Mouse (Mus musculus): Measurements from ENCODE around the gene Shank2.

DNA sequence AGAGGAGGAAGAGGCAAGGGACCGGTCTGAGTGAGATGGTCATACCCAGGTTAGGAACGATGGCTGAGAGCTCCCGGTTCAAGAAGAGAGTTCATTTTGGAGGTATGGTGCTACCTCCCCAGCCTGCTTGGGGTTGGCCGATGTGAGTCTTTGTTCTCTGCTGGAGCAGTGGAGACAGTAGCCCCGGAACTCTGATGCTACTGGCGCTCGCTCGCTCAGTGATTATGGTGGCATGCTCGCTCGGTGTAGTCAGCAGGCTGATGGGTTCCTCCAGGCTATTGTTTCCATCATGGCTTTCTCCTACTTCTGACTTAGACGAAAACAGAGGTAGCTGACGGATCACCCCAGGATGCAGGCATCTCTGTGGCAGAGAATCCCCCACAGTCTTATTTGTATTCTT, 237.3 kb downstream of the Shank2 start:
- TF ChIP-seq CTCF (IDR thresholded peaks at IDR 0.05; ENCODE audit: borderline replicate concordance, extremely low read depth, insufficient read depth, insufficient read length) = no peak
- TF ChIP-seq POLR2A (IDR thresholded peaks at IDR 0.05; ENCODE audit: borderline replicate concordance, extremely low read depth, insufficient read depth, insufficient read length, poor library complexity, severe bottlenecking) = no peak

All from brain, embryonic 14.5 days (tissue).